Mouse (Mus musculus): ENCODE results near the gene Lrfn1. TPM values are rescaled to one million over a fixed set of nuclear protein-coding genes. Genes with fewer than 3 reads are reported as not detected.
"Not testable (repeated sequence)": the region's sequence is repeated elsewhere in the genome, so short reads cannot be mapped to it uniquely, and the experiment has no call there.

Gene Lrfn1
- polyA plus RNA-seq, 1 experiment from 2014 or later, result 1.5 TPM

GRCm38 (mm10) chr7:28482854-28483253 is 31.1 kb downstream of the Lrfn1 start:
- no peak overlapping the region for H3K27ac ChIP-seq (ENCODE audit: poor library complexity, severe bottlenecking)
- H3K9me3 ChIP-seq (replicated peaks), result 0 out of 2 replicates have a peak, but pooled peaks cover 6% of the 10 kb centered on the region
- peaks cover 2% of the 10 kb centered on the region; the same call in 1 of the 2 replicates for H3K4me1 ChIP-seq (replicated peaks)
- no peaks in the 10 kb centered on the region for H3K36me3 ChIP-seq
- no peak overlapping the region for H3K4me2 ChIP-seq
- no peak overlapping the region for H3K9ac ChIP-seq
- H3K27me3 ChIP-seq (replicated peaks), result peaks cover 8% of the 10 kb centered on the region; the same call in 1 of the 2 replicates
- no peak overlapping the region for H3K4me3 ChIP-seq
- WGBS, result 79% methylated on average over 11 of the region's 11 CpGs
- no peak for ATAC-seq (ENCODE audit: insufficient number of reproducible peaks, low FRiP score)

GRCm38 (mm10) chr7:28484192-28484591 is 32.4 kb downstream of the Lrfn1 start:
- no peak overlapping the region for H3K4me2 ChIP-seq
- peaks cover 17% of the 10 kb centered on the region for H3K27me3 ChIP-seq (replicated peaks)
- H3K9me3 ChIP-seq (replicated peaks), result 0 out of 2 replicates have a peak, but pooled peaks cover 6% of the 10 kb centered on the region
- ATAC-seq (ENCODE audit: insufficient number of reproducible peaks, low FRiP score), result no peak
- H3K36me3 ChIP-seq, result no peaks in the 10 kb centered on the region
- no peak overlapping the region for H3K4me3 ChIP-seq
- H3K27ac ChIP-seq (ENCODE audit: poor library complexity, severe bottlenecking), result no peak overlapping the region
- WGBS, result 36% methylated on average over 4 of the region's 4 CpGs
- no peak overlapping the region for H3K9ac ChIP-seq
- H3K4me1 ChIP-seq (replicated peaks), result peaks cover 6% of the 10 kb centered on the region; the same call in 1 of the 2 replicates

GRCm38 (mm10) chr7:28488030-28488491 is 36.3 kb downstream of the Lrfn1 start:
- H3K9me3 ChIP-seq (replicated peaks), result no peaks in the 10 kb centered on the region
- peak overlapping the region; percentile 11; the same call in 1 of the 2 replicates for H3K4me3 ChIP-seq
- H3K36me3 ChIP-seq, result no peaks in the 10 kb centered on the region
- 3% methylated on average over 16 of the region's 16 CpGs for WGBS
- H3K27me3 ChIP-seq (replicated peaks), result peaks cover 19% of the 10 kb centered on the region
- H3K4me2 ChIP-seq, result peak overlapping the region; percentile 53
- H3K9ac ChIP-seq, result no peak overlapping the region
- ATAC-seq (ENCODE audit: insufficient number of reproducible peaks, low FRiP score), result no peak
- H3K27ac ChIP-seq (ENCODE audit: poor library complexity, severe bottlenecking), result no peak overlapping the region
- peaks cover 11% of the 10 kb centered on the region; the same call in 1 of the 2 replicates for H3K4me1 ChIP-seq (replicated peaks)

GRCm38 (mm10) chr7:28490410-28490809 is 38.6 kb downstream of the Lrfn1 start:
- Histone ChIP-seq H3K9me3 (replicated peaks) (no peaks in the 10 kb centered on the region), H3K27me3 (replicated peaks) (peaks cover 13% of the 10 kb centered on the region), H3K36me3 (no peaks in the 10 kb centered on the region), H3K27ac (ENCODE audit: poor library complexity, severe bottlenecking) (no peak overlapping the region), H3K4me2 (peak overlapping the region; percentile 39), H3K4me3 (no peak overlapping the region), H3K4me1 (replicated peaks) (peaks cover 11% of the 10 kb centered on the region; the same call in 1 of the 2 replicates), H3K9ac (no peak overlapping the region)
- WGBS, result 2% methylated on average over 10 of the region's 10 CpGs
- ATAC-seq (ENCODE audit: insufficient number of reproducible peaks, low FRiP score), result peak; percentile 6; the same call in 1 of the 2 replicates

GRCm38 (mm10) chr7:28490903-28491302 is 39.1 kb downstream of the Lrfn1 start:
- no peak for ATAC-seq (ENCODE audit: insufficient number of reproducible peaks, low FRiP score)
- Histone ChIP-seq H3K4me2 (peak overlapping the region; percentile 39), H3K4me3 (no peak overlapping the region), H3K27ac (ENCODE audit: poor library complexity, severe bottlenecking) (no peak overlapping the region), H3K4me1 (replicated peaks) (peaks cover 11% of the 10 kb centered on the region; the same call in 1 of the 2 replicates), H3K9me3 (replicated peaks) (no peaks in the 10 kb centered on the region), H3K9ac (no peak overlapping the region), H3K27me3 (replicated peaks) (peaks cover 13% of the 10 kb centered on the region), H3K36me3 (no peaks in the 10 kb centered on the region)
- WGBS, result 34% methylated on average over 14 of the region's 14 CpGs

GRCm38 (mm10) chr7:28492310-28492709 is 40.5 kb downstream of the Lrfn1 start:
- ATAC-seq (ENCODE audit: insufficient number of reproducible peaks, low FRiP score), result no peak
- H3K9me3 ChIP-seq (replicated peaks), result no peaks in the 10 kb centered on the region; the same call in 1 of the 2 replicates
- H3K27ac ChIP-seq (ENCODE audit: poor library complexity, severe bottlenecking), result no peak overlapping the region
- 77% methylated on average over 8 of the region's 8 CpGs for WGBS
- H3K36me3 ChIP-seq, result no peaks in the 10 kb centered on the region
- no peak overlapping the region for H3K4me2 ChIP-seq
- no peak overlapping the region for H3K4me3 ChIP-seq
- H3K9ac ChIP-seq, result no peak overlapping the region
- H3K4me1 ChIP-seq (replicated peaks), result peaks cover 11% of the 10 kb centered on the region; the same call in 1 of the 2 replicates
- peaks cover 13% of the 10 kb centered on the region for H3K27me3 ChIP-seq (replicated peaks)

GRCm38 (mm10) chr7:28495426-28495825 is 43.6 kb downstream of the Lrfn1 start:
- no peaks in the 10 kb centered on the region; the same call in 1 of the 2 replicates for H3K27me3 ChIP-seq (replicated peaks)
- H3K4me2 ChIP-seq, result no peak overlapping the region
- no peak overlapping the region for H3K9ac ChIP-seq
- no peaks in the 10 kb centered on the region for H3K36me3 ChIP-seq
- no peak overlapping the region for H3K27ac ChIP-seq (ENCODE audit: poor library complexity, severe bottlenecking)
- H3K9me3 ChIP-seq (replicated peaks), result peaks cover 3% of the 10 kb centered on the region; the same call in 1 of the 2 replicates
- no peak overlapping the region for H3K4me3 ChIP-seq
- ATAC-seq (ENCODE audit: insufficient number of reproducible peaks, low FRiP score), result no peak
- WGBS, result 73% methylated on average over 11 of the region's 11 CpGs
- 0 out of 2 replicates have a peak, but pooled peaks cover 5% of the 10 kb centered on the region for H3K4me1 ChIP-seq (replicated peaks)

- Histone ChIP-seq H3K4me3 (no peak overlapping the region), H3K36me3 (no peaks in the 10 kb centered on the region), H3K9me3 (replicated peaks) (peaks cover 3% of the 10 kb centered on the region; the same call in 1 of the 2 replicates), H3K27ac (ENCODE audit: poor library complexity, severe bottlenecking) (no peak overlapping the region), H3K27me3 (replicated peaks) (peaks cover 9% of the 10 kb centered on the region; the same call in 1 of the 2 replicates), H3K4me2 (no peak overlapping the region), H3K9ac (no peak overlapping the region), H3K4me1 (replicated peaks) (no peaks in the 10 kb centered on the region)
- 6% methylated on average over 5 of the region's 5 CpGs for WGBS
- no peak for ATAC-seq (ENCODE audit: insufficient number of reproducible peaks, low FRiP score)
These were observed 53.8 kb downstream of the Lrfn1 start for GRCm38 (mm10) chr7:28505585-28505984.

- H3K9ac ChIP-seq; H3K36me3 ChIP-seq; H3K4me3 ChIP-seq; H3K27me3 ChIP-seq (replicated peaks); H3K9me3 ChIP-seq (replicated peaks); H3K4me1 ChIP-seq (replicated peaks); H3K4me2 ChIP-seq; H3K27ac ChIP-seq (ENCODE audit: poor library complexity, severe bottlenecking): not testable (repeated sequence)
- 56% methylated on average over 2 of the region's 2 CpGs for WGBS
- peak; percentile 36; the same call in 1 of the 2 replicates for ATAC-seq (ENCODE audit: insufficient number of reproducible peaks, low FRiP score)
These were observed 57.3 kb downstream of the Lrfn1 start for GRCm38 (mm10) chr7:28509121-28509520.

- H3K4me2 ChIP-seq; H3K9ac ChIP-seq; ATAC-seq (ENCODE audit: insufficient number of reproducible peaks, low FRiP score); H3K27me3 ChIP-seq (replicated peaks); H3K4me3 ChIP-seq; H3K4me1 ChIP-seq (replicated peaks); H3K36me3 ChIP-seq; H3K9me3 ChIP-seq (replicated peaks); H3K27ac ChIP-seq (ENCODE audit: poor library complexity, severe bottlenecking): not testable (repeated sequence)
- 54% methylated on average over 8 of the region's 8 CpGs for WGBS
These were observed 58.7 kb downstream of the Lrfn1 start, which contains the start of gene Ifnl2 for GRCm38 (mm10) chr7:28510405-28510974. TSS of gene Ifnl2 (minus strand) at chr7:28510455.

- 65% methylated on average over 8 of the region's 8 CpGs for WGBS
These were observed 59.7 kb downstream of the Lrfn1 start for GRCm38 (mm10) chr7:28511441-28511840.

More at GRCm38 (mm10) chr7:28511441-28511840, 59.7 kb downstream of the Lrfn1 start:
- Histone ChIP-seq H3K4me1 (replicated peaks) (no peaks in the 10 kb centered on the region), H3K27ac (ENCODE audit: poor library complexity, severe bottlenecking) (no peak overlapping the region), H3K4me2 (no peak overlapping the region), H3K27me3 (replicated peaks) (0 out of 2 replicates have a peak, but pooled peaks cover 4% of the 10 kb centered on the region), H3K9me3 (replicated peaks) (no peaks in the 10 kb centered on the region), H3K9ac (no peak overlapping the region), H3K36me3 (no peaks in the 10 kb centered on the region), H3K4me3 (no peak overlapping the region)
- ATAC-seq (ENCODE audit: insufficient number of reproducible peaks, low FRiP score), result no peak
